In the genomic region with DNA sequence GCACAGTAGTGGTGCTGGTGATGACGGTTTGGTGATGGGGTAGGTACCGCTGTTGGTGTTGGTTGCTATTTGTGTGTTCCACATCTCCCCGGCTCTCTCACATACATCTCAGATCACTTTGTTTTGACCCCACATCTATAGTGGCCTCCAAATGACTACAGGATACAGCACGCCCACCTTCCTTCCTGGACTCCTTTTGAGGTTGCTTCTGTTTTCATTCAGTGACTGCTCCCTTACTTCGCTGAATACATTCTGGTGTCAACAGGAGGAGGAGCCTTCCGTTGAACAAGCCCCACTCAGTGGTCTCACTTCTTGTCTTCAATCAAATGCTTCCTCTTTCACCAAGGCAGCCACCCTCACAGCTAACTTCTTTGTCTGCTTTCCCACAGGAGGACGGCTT, we compare ENCODE assay signal across 10 mouse cellular contexts. TPM values are rescaled to one million over a fixed set of nuclear protein-coding genes. Genes with fewer than 3 reads are reported as not detected.
A peak's percentile ranks its signal among the peaks of the same experiment; 100 is the strongest.
DNase-seq lines count a peak whose midpoint lies in the region; ATAC-seq lines count a peak whose summit lies in the region.
"Had no signal": no experiment of that assay in that cellular context is flagged by ENCODE, and none has a peak within 500 bp of the region (broad histone marks: within the 10 kb centered on the region; RNA-seq: fewer than 3 reads in every experiment).

No protein-coding gene starts in this region.

- no peak for ATAC-seq in embryonic facial prominence, embryonic 13.5 days (ENCODE audit: insufficient number of reproducible peaks, insufficient read depth, low FRiP score, low TSS enrichment, low read depth)
- ATAC-seq in hindbrain, embryonic 15.5 days (ENCODE audit: low FRiP score, low read depth): no peak
- no peak for ATAC-seq in erythroid progenitor cell, adult 5-6 weeks (replicated peaks; ENCODE audit: low FRiP score, poor library complexity, severe bottlenecking)

- no peak overlapping the region for H3K9ac ChIP-seq in embryonic facial prominence, embryonic 13.5 days
- H3K9ac ChIP-seq in hindbrain, embryonic 15.5 days: no peak overlapping the region

- H3K4me3 ChIP-seq in embryonic facial prominence, embryonic 13.5 days: no peak overlapping the region
- no peak overlapping the region for H3K4me3 ChIP-seq in embryonic facial prominence, embryonic 10.5 days
- no peak overlapping the region for H3K4me3 ChIP-seq in hindbrain, embryonic 15.5 days

- peaks cover 36% of the 10 kb centered on the region for H3K4me1 ChIP-seq in embryonic facial prominence, embryonic 13.5 days
- H3K4me1 ChIP-seq in embryonic facial prominence, embryonic 10.5 days: peaks cover 49% of the 10 kb centered on the region
- peaks cover 26% of the 10 kb centered on the region for H3K4me1 ChIP-seq in hindbrain, embryonic 15.5 days (replicated peaks)

- intact Hi-C loops in left cerebral cortex, postnatal 25 days (cut with DNase I): loop anchor here (5.0 kb wide), 1 partner anchor 58 kb away; no protein-coding TSS in a partner anchor

- H3K27ac ChIP-seq in embryonic facial prominence, embryonic 13.5 days: peak overlapping the region; percentile 5; the same call in 1 of the 2 replicates
- H3K27ac ChIP-seq in embryonic facial prominence, embryonic 10.5 days (replicated peaks): no peak overlapping the region
- peak overlapping the region; percentile 99 for H3K27ac ChIP-seq in hindbrain, embryonic 15.5 days (replicated peaks)

- no peak overlapping the region for H3K4me2 ChIP-seq in embryonic facial prominence, embryonic 13.5 days
- H3K4me2 ChIP-seq in hindbrain, embryonic 15.5 days: peak overlapping the region; percentile 69

- no peak for DNase-seq in embryonic facial prominence, embryonic 10.5 days (ENCODE audit: low spot score)
- DNase-seq in B cell, adult 2 months: peak; percentile 68 to 74
- peak; percentile 40 to 71 for DNase-seq in natural killer cell, adult 2 months (ENCODE audit: low spot score in 2 of 2)
- no peak for DNase-seq in gastrocnemius, postnatal 10 days
- DNase-seq in left cerebral cortex, postnatal 25 days (ENCODE audit: low spot score in 2 of 2): no peak
- DNase-seq: cerebellum, adult 11-12 months; right cerebral cortex, postnatal 14 days had no signal

- 0 out of 2 replicates have a peak, but pooled peaks cover 4% of the 10 kb centered on the region for H3K36me3 ChIP-seq in embryonic facial prominence, embryonic 13.5 days
- no peaks in the 10 kb centered on the region for H3K36me3 ChIP-seq in embryonic facial prominence, embryonic 10.5 days (replicated peaks)
- H3K36me3 ChIP-seq in hindbrain, embryonic 15.5 days: no peaks in the 10 kb centered on the region

- 74% methylated on average over 7 of the region's 7 CpGs for WGBS in embryonic facial prominence, embryonic 13.5 days
- 79% methylated on average over 7 of the region's 7 CpGs for WGBS in embryonic facial prominence, embryonic 10.5 days
- 53% methylated on average over 7 of the region's 7 CpGs for WGBS in hindbrain, embryonic 15.5 days

- no peaks in the 10 kb centered on the region for H3K27me3 ChIP-seq in embryonic facial prominence, embryonic 13.5 days
- no peaks in the 10 kb centered on the region for H3K27me3 ChIP-seq in embryonic facial prominence, embryonic 10.5 days (replicated peaks; ENCODE audit: low read depth, poor library complexity, severe bottlenecking)
- no peaks in the 10 kb centered on the region for H3K27me3 ChIP-seq in hindbrain, embryonic 15.5 days

- no peaks in the 10 kb centered on the region for H3K9me3 ChIP-seq in embryonic facial prominence, embryonic 13.5 days
- no peaks in the 10 kb centered on the region for H3K9me3 ChIP-seq in embryonic facial prominence, embryonic 10.5 days
- H3K9me3 ChIP-seq in hindbrain, embryonic 15.5 days: no peaks in the 10 kb centered on the region

RNA-seq across cellular contexts. Expression of gene Tmsb10, which starts 3.8 kb away (rescaled TPM):
- 2,558 and 2,783 TPM in 2 replicates for polyA plus RNA-seq in embryonic facial prominence, embryonic 13.5 days (2015; fragmentation: Nextera tagmentation; extraction: Ambion mirVana)
- 3,167 and 3,450 TPM in 2 replicates for polyA plus RNA-seq in embryonic facial prominence, embryonic 10.5 days (2016; fragmentation: Nextera tagmentation; extraction: Ambion mirVana)
- polyA plus RNA-seq in hindbrain, embryonic 15.5 days (2015; fragmentation: Nextera tagmentation; extraction: Ambion mirVana): 4,825 and 4,870 TPM in 2 replicates
- total RNA-seq in gastrocnemius, postnatal 10 days (2021): 100 to 1,000 TPM; 485 to 609 TPM
- total RNA-seq in erythroid progenitor cell, adult 5-6 weeks (2015; ENCODE audit: low replicate concordance): 283 and 289 TPM in 2 replicates
- total RNA-seq in erythroid progenitor cell, adult 5-6 weeks (2017; ENCODE audit: low replicate concordance): 141 and 146 TPM in 2 replicates
- 100 to 1,000 TPM; 512 to 528 TPM for total RNA-seq in left cerebral cortex, postnatal 25 days (2021)

RNA-seq across cellular contexts. Expression of gene Kcmf1, which starts 55.0 kb away (rescaled TPM):
- polyA plus RNA-seq in embryonic facial prominence, embryonic 13.5 days (2015; fragmentation: Nextera tagmentation; extraction: Ambion mirVana): 31.7 and 36.4 TPM in 2 replicates
- 32.3 and 37.5 TPM in 2 replicates for polyA plus RNA-seq in embryonic facial prominence, embryonic 10.5 days (2016; fragmentation: Nextera tagmentation; extraction: Ambion mirVana)
- 38.8 and 46.2 TPM in 2 replicates for polyA plus RNA-seq in hindbrain, embryonic 15.5 days (2015; fragmentation: Nextera tagmentation; extraction: Ambion mirVana)
- total RNA-seq in gastrocnemius, postnatal 10 days (2021): 10 to 100 TPM; 84.0 to 87.2 TPM
- total RNA-seq in erythroid progenitor cell, adult 5-6 weeks (2015; ENCODE audit: low replicate concordance): 71.3 and 116 TPM in 2 replicates
- total RNA-seq in erythroid progenitor cell, adult 5-6 weeks (2017; ENCODE audit: low replicate concordance): 67.9 and 107 TPM in 2 replicates
- total RNA-seq in left cerebral cortex, postnatal 25 days (2021): 10 to 100 TPM; 69.5 TPM

Comparison
In these comparisons a context has a peak if more than half of its experiments do, and no peak if none do; other contexts are left out.
1. DNase-seq: peak in B cell, adult 2 months (2 of 2) and natural killer cell, adult 2 months (2 of 2); none in embryonic facial prominence, embryonic 10.5 days (single experiment), gastrocnemius, postnatal 10 days (single experiment) and left cerebral cortex, postnatal 25 days (0 of 2).